Mouse (Mus musculus): ENCODE results near the gene Galr2. TPM values are rescaled to one million over a fixed set of nuclear protein-coding genes. Genes with fewer than 3 reads are reported as not detected.

The Galr2 gene
- polyA plus RNA-seq, 1 experiment from 2014 or later: 0.25 TPM

GRCm38 (mm10) chr11:116282089-116282488 is 1.4 kb downstream of the Galr2 start:
- no peak for ATAC-seq (ENCODE audit: low read depth)
- H3K36me3 ChIP-seq (ENCODE audit: control insufficient read depth, insufficient read depth, low read length): no peaks in the 10 kb centered on the region
- WGBS: 3% methylated on average over 11 of the region's 11 CpGs
- no peak overlapping the region for H3K27ac ChIP-seq (ENCODE audit: low read length)
- peaks cover 9% of the 10 kb centered on the region for H3K4me1 ChIP-seq (replicated peaks; ENCODE audit: control insufficient read depth, insufficient read depth, low read length)
- peak overlapping the region; percentile 42; the same call in 1 of the 2 replicates for H3K4me3 ChIP-seq (ENCODE audit: low read length)
- 0 out of 2 replicates have a peak overlapping the region, but pooled peaks have one; percentile 57 for H3K4me2 ChIP-seq (ENCODE audit: low read depth, low read length)
- H3K9me3 ChIP-seq (ENCODE audit: control insufficient read depth, low read length): no peaks in the 10 kb centered on the region
- no peak overlapping the region for H3K9ac ChIP-seq (ENCODE audit: low read length)
- H3K27me3 ChIP-seq (ENCODE audit: control insufficient read depth, insufficient read depth, low read depth, low read length): peaks cover 56% of the 10 kb centered on the region

DNA sequence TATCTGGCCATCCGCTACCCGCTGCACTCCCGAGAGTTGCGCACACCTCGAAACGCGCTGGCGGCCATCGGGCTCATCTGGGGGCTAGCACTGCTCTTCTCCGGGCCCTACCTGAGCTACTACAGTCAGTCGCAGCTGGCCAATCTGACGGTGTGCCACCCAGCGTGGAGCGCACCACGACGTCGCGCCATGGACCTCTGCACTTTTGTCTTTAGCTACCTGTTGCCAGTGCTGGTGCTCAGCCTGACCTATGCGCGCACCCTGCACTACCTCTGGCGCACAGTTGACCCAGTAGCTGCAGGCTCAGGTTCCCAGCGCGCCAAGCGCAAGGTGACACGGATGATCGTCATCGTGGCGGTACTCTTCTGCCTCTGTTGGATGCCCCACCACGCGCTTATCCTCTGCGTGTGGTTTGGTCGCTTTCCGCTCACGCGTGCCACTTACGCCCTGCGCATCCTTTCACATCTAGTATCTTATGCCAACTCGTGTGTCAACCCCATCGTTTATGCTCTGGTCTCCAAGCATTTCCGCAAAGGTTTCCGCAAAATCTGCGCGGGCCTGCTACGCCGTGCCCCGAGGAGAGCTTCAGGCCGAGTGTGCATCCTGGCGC is 2.3 kb downstream of the Galr2 start:
- Histone ChIP-seq H3K9me3 (ENCODE audit: control insufficient read depth, low read length) (no peaks in the 10 kb centered on the region), H3K4me1 (replicated peaks; ENCODE audit: control insufficient read depth, insufficient read depth, low read length) (peaks cover 9% of the 10 kb centered on the region), H3K4me2 (ENCODE audit: low read depth, low read length) (no peak overlapping the region), H3K27me3 (ENCODE audit: control insufficient read depth, insufficient read depth, low read depth, low read length) (peaks cover 56% of the 10 kb centered on the region), H3K9ac (ENCODE audit: low read length) (no peak overlapping the region), H3K27ac (ENCODE audit: low read length) (no peak overlapping the region), H3K4me3 (ENCODE audit: low read length) (no peak overlapping the region), H3K36me3 (ENCODE audit: control insufficient read depth, insufficient read depth, low read length) (peaks cover 2% of the 10 kb centered on the region)
- 9% methylated on average over 48 of the region's 48 CpGs for WGBS
- ATAC-seq (ENCODE audit: low read depth): no peak

DNA sequence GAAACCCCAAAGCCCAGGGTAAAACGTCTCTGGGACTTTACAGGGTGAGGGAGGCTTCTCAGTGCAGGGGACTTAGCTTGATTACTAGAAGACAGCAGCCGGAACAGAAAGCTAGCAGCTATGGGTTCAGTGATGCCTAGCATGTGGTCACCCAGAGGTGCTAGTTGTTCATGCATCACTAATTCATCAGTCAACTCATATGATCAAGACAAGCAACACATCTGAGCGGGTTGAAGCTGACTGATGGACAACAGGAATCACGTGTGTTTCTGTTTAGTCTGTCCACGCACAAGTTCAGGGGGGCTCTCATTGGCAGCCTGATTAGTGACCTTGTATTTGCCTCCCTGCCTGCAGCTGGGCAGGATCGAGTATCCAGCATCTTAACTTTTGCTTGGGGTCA is 3.2 kb downstream of the Galr2 start:
- WGBS: 38% methylated on average over 6 of the region's 6 CpGs
- no peak for ATAC-seq (ENCODE audit: low read depth)
- H3K27ac ChIP-seq (ENCODE audit: low read length): no peak overlapping the region
- peaks cover 9% of the 10 kb centered on the region for H3K4me1 ChIP-seq (replicated peaks; ENCODE audit: control insufficient read depth, insufficient read depth, low read length)
- H3K4me2 ChIP-seq (ENCODE audit: low read depth, low read length): no peak overlapping the region
- peaks cover 56% of the 10 kb centered on the region for H3K27me3 ChIP-seq (ENCODE audit: control insufficient read depth, insufficient read depth, low read depth, low read length)
- no peak overlapping the region for H3K9ac ChIP-seq (ENCODE audit: low read length)
- no peak overlapping the region for H3K4me3 ChIP-seq (ENCODE audit: low read length)
- peaks cover 8% of the 10 kb centered on the region for H3K36me3 ChIP-seq (ENCODE audit: control insufficient read depth, insufficient read depth, low read length)
- no peaks in the 10 kb centered on the region for H3K9me3 ChIP-seq (ENCODE audit: control insufficient read depth, low read length)

DNA sequence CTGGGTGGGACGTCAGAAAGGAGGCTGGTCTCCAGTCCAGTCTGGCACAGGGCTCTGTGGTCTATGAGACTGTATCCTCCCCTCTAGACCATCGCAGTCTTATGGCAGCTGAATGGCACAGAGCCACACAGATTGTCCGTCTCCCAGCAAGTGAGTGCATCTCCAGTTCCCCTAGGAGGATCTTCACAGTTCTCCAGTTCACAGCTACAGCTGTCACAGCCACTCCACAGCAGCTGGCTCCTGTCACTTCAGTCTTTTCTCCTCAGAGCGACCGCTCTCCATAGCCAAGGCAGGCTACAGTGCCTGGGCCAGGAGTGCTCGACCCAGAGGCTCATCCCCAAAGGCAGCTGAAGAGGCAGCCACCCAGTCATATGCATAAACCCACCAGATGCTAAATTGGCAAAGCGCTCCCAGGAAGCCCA is 5.0 kb downstream of the Galr2 start:
- H3K9me3 ChIP-seq (ENCODE audit: control insufficient read depth, low read length): no peaks in the 10 kb centered on the region
- H3K9ac ChIP-seq (ENCODE audit: low read length): no peak overlapping the region
- 37% methylated on average over 7 of the region's 7 CpGs for WGBS
- peaks cover 9% of the 10 kb centered on the region for H3K4me1 ChIP-seq (replicated peaks; ENCODE audit: control insufficient read depth, insufficient read depth, low read length)
- no peak overlapping the region for H3K4me2 ChIP-seq (ENCODE audit: low read depth, low read length)
- peaks cover 45% of the 10 kb centered on the region for H3K27me3 ChIP-seq (ENCODE audit: control insufficient read depth, insufficient read depth, low read depth, low read length)
- no peak overlapping the region for H3K4me3 ChIP-seq (ENCODE audit: low read length)
- H3K36me3 ChIP-seq (ENCODE audit: control insufficient read depth, insufficient read depth, low read length): peaks cover 8% of the 10 kb centered on the region
- ATAC-seq (ENCODE audit: low read depth): peak; percentile 84
- no peak overlapping the region for H3K27ac ChIP-seq (ENCODE audit: low read length)

GRCm38 (mm10) chr11:116287351-116287750 is 6.6 kb downstream of the Galr2 start:
- no peak overlapping the region for H3K4me3 ChIP-seq (ENCODE audit: low read length)
- H3K4me1 ChIP-seq (replicated peaks; ENCODE audit: control insufficient read depth, insufficient read depth, low read length): no peaks in the 10 kb centered on the region; the same call in 1 of the 2 replicates
- H3K9me3 ChIP-seq (ENCODE audit: control insufficient read depth, low read length): no peaks in the 10 kb centered on the region
- H3K36me3 ChIP-seq (ENCODE audit: control insufficient read depth, insufficient read depth, low read length): peaks cover 10% of the 10 kb centered on the region
- ATAC-seq (ENCODE audit: low read depth): no peak
- no peak overlapping the region for H3K9ac ChIP-seq (ENCODE audit: low read length)
- H3K4me2 ChIP-seq (ENCODE audit: low read depth, low read length): no peak overlapping the region
- WGBS: 75% methylated on average over 5 of the region's 5 CpGs
- peaks cover 30% of the 10 kb centered on the region for H3K27me3 ChIP-seq (ENCODE audit: control insufficient read depth, insufficient read depth, low read depth, low read length)
- no peak overlapping the region for H3K27ac ChIP-seq (ENCODE audit: low read length)

DNA sequence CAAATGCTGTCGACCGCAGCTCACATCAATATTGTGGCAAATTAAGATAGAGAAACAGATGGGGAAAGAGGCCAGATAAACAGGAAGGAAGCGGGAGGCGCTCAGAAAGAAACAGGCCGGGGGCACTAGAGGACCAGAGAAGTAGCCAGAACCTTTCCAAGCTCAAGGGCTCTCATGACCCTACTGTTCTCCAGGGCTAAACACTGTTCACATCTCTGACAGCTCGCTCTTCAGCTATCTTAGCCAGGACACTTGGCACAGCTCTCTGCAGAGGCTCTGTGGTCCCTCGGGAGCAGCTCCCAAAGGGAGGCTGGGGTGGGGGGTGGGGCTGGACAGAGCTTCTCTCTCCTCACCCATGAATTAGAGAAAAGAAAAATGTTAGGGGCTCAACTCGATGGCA is 9.8 kb downstream of the Galr2 start:
- Histone ChIP-seq H3K9me3 (ENCODE audit: control insufficient read depth, low read length) (no peaks in the 10 kb centered on the region), H3K4me2 (ENCODE audit: low read depth, low read length) (no peak overlapping the region), H3K9ac (ENCODE audit: low read length) (no peak overlapping the region), H3K27me3 (ENCODE audit: control insufficient read depth, insufficient read depth, low read depth, low read length) (no peaks in the 10 kb centered on the region), H3K27ac (ENCODE audit: low read length) (no peak overlapping the region), H3K36me3 (ENCODE audit: control insufficient read depth, insufficient read depth, low read length) (peaks cover 13% of the 10 kb centered on the region), H3K4me1 (replicated peaks; ENCODE audit: control insufficient read depth, insufficient read depth, low read length) (no peaks in the 10 kb centered on the region; the same call in 1 of the 2 replicates), H3K4me3 (ENCODE audit: low read length) (no peak overlapping the region)
- no peak for ATAC-seq (ENCODE audit: low read depth)
- WGBS: 53% methylated on average over 8 of the region's 8 CpGs

- Histone ChIP-seq H3K4me1 (replicated peaks; ENCODE audit: control insufficient read depth, insufficient read depth, low read length) (no peaks in the 10 kb centered on the region), H3K9ac (ENCODE audit: low read length) (no peak overlapping the region), H3K9me3 (ENCODE audit: control insufficient read depth, low read length) (no peaks in the 10 kb centered on the region), H3K27me3 (ENCODE audit: control insufficient read depth, insufficient read depth, low read depth, low read length) (no peaks in the 10 kb centered on the region), H3K4me2 (ENCODE audit: low read depth, low read length) (no peak overlapping the region), H3K4me3 (ENCODE audit: low read length) (no peak overlapping the region), H3K36me3 (ENCODE audit: control insufficient read depth, insufficient read depth, low read length) (peaks cover 16% of the 10 kb centered on the region), H3K27ac (ENCODE audit: low read length) (no peak overlapping the region)
- no peak for ATAC-seq (ENCODE audit: low read depth)
- WGBS: 85% methylated on average over 13 of the region's 13 CpGs
Observed at GRCm38 (mm10) chr11:116292401-116292800, 11.7 kb downstream of the Galr2 start.

GRCm38 (mm10) chr11:116293538-116294137 is 12.9 kb downstream of the Galr2 start:
- no peak overlapping the region for H3K4me3 ChIP-seq (ENCODE audit: low read length)
- no peak overlapping the region for H3K9ac ChIP-seq (ENCODE audit: low read length)
- no peaks in the 10 kb centered on the region for H3K4me1 ChIP-seq (replicated peaks; ENCODE audit: control insufficient read depth, insufficient read depth, low read length)
- ATAC-seq (ENCODE audit: low read depth): no peak
- no peaks in the 10 kb centered on the region for H3K9me3 ChIP-seq (ENCODE audit: control insufficient read depth, low read length)
- H3K27me3 ChIP-seq (ENCODE audit: control insufficient read depth, insufficient read depth, low read depth, low read length): no peaks in the 10 kb centered on the region
- H3K36me3 ChIP-seq (ENCODE audit: control insufficient read depth, insufficient read depth, low read length): peaks cover 11% of the 10 kb centered on the region
- no peak overlapping the region for H3K27ac ChIP-seq (ENCODE audit: low read length)
- WGBS: 82% methylated on average over 12 of the region's 12 CpGs
- H3K4me2 ChIP-seq (ENCODE audit: low read depth, low read length): no peak overlapping the region

DNA sequence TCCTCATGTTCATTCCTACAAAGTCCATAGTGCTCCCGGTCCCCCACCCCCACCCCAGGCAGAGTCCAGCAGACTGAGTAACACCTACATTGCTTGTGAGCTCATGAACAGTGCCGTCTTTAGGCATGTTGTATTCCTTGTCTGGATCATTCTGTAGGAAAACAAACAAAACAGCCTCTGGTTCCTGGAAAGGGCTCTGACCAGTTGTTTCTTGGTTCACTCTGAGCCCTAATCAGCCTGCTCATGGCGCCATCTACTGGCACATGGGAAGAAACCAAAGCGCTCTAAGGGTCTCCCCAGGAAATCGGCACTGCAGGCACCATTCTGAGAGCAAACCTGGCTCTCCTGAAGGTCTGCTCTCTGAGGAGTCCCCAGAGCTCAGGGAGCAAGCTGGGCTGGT is 13.6 kb downstream of the Galr2 start:
- Histone ChIP-seq H3K9me3 (ENCODE audit: control insufficient read depth, low read length) (no peaks in the 10 kb centered on the region), H3K36me3 (ENCODE audit: control insufficient read depth, insufficient read depth, low read length) (peaks cover 8% of the 10 kb centered on the region), H3K9ac (ENCODE audit: low read length) (no peak overlapping the region), H3K27me3 (ENCODE audit: control insufficient read depth, insufficient read depth, low read depth, low read length) (no peaks in the 10 kb centered on the region), H3K4me2 (ENCODE audit: low read depth, low read length) (no peak overlapping the region), H3K4me3 (ENCODE audit: low read length) (no peak overlapping the region), H3K4me1 (replicated peaks; ENCODE audit: control insufficient read depth, insufficient read depth, low read length) (no peaks in the 10 kb centered on the region), H3K27ac (ENCODE audit: low read length) (no peak overlapping the region)
- peak; percentile 60; the same call in 1 of the 2 replicates for ATAC-seq (ENCODE audit: low read depth)
- WGBS: 29% methylated on average over 5 of the region's 5 CpGs
